Mouse (Mus musculus): ENCODE data around the gene Mrps35. TPM values are rescaled to one million over a fixed set of nuclear protein-coding genes. Genes with fewer than 3 reads are reported as not detected.

The Mrps35 gene
- total RNA-seq, 4 experiments from 2014 or later, result 42.8 to 52.5 (median 45.9) TPM

Other genes with a start within 250 kb of the Mrps35 start
- 10 to 100 TPM in 2 of 4 experiments, 1 to 10 TPM in 2; 8.9 to 16.6 (median 11.0) TPM for gene Arntl2, start 246.7 kb upstream of the Mrps35 start, total RNA-seq (2022)
- gene Smco2, start 192.7 kb upstream of the Mrps35 start, total RNA-seq (2022), result not detected
- gene Ppfibp1, start 154.3 kb upstream of the Mrps35 start, total RNA-seq (2022), result 10 to 100 TPM; 40.8 to 45.2 (median 41.9) TPM
- gene 1700034J05Rik, start 88.3 kb upstream of the Mrps35 start, total RNA-seq (2022), result not detected
- 1 to 10 TPM in 3 of 4 experiments, under 1 TPM in 1; 0.91 to 2.2 (median 1.4) TPM for gene Rep15, start 10.2 kb upstream of the Mrps35 start, total RNA-seq (2022)
- gene Mansc4, start 44.3 kb downstream of the Mrps35 start, total RNA-seq (2022), result under 1 TPM in 1 of 4 experiments, not detected in 3; 0.34 TPM
- gene Klhl42, start 48.6 kb downstream of the Mrps35 start, total RNA-seq (2022), result 10 to 100 TPM; 18.3 to 24.1 (median 21.6) TPM
- 1 to 10 TPM; 1.1 to 2.7 (median 1.8) TPM for gene Pthlh, start 221.4 kb downstream of the Mrps35 start, total RNA-seq (2022)

All from layer of hippocampus, adult 8-10 months (tissue).